Mouse (Mus musculus): ENCODE measurements at regions not wholly inside any gene's neighbourhood (a gene's known extent, or its start where the extent isn't known, plus 50 kb on each side); places are given as distances from the start of the nearest gene placed in this dataset.
A peak's percentile ranks its signal among the peaks of the same experiment; 100 is the strongest.
"Not testable (repeated sequence)": the region's sequence is repeated elsewhere in the genome, so short reads cannot be mapped to it uniquely, and the experiment has no call there.

GRCm38 (mm10) chr17:4620361-4620760 is 373.8 kb upstream of the Arid1b start:
- H3K4me3 ChIP-seq: no peak overlapping the region
- no peaks in the 10 kb centered on the region for H3K4me1 ChIP-seq
- no peak overlapping the region for H3K27ac ChIP-seq
- no peaks in the 10 kb centered on the region for H3K27me3 ChIP-seq
- no peak overlapping the region for H3K9ac ChIP-seq
- H3K9me3 ChIP-seq: no peaks in the 10 kb centered on the region
- no peak overlapping the region for H3K4me2 ChIP-seq
- no peak for ATAC-seq (ENCODE audit: insufficient number of reproducible peaks, low FRiP score, low TSS enrichment, low read depth)
- no peaks in the 10 kb centered on the region for H3K36me3 ChIP-seq

- H3K4me3 ChIP-seq; H3K4me1 ChIP-seq; H3K27ac ChIP-seq; H3K36me3 ChIP-seq; H3K9me3 ChIP-seq; H3K9ac ChIP-seq; H3K4me2 ChIP-seq; ATAC-seq (ENCODE audit: insufficient number of reproducible peaks, low FRiP score, low TSS enrichment, low read depth); H3K27me3 ChIP-seq: not testable (repeated sequence)
- WGBS: 95% methylated on average over 1 of the region's 1 CpGs
Observed at GRCm38 (mm10) chr17:4626126-4626525, 368.0 kb upstream of the Arid1b start.

GRCm38 (mm10) chr17:4627542-4627941 is 366.6 kb upstream of the Arid1b start:
- 73% methylated on average over 7 of the region's 7 CpGs for WGBS
- no peak for ATAC-seq (ENCODE audit: insufficient number of reproducible peaks, low FRiP score, low TSS enrichment, low read depth)
- Histone ChIP-seq H3K27me3 (no peaks in the 10 kb centered on the region), H3K9ac (no peak overlapping the region), H3K4me2 (no peak overlapping the region), H3K9me3 (no peaks in the 10 kb centered on the region), H3K36me3 (no peaks in the 10 kb centered on the region), H3K4me1 (no peaks in the 10 kb centered on the region), H3K4me3 (no peak overlapping the region), H3K27ac (no peak overlapping the region)

GRCm38 (mm10) chr17:4631122-4631521 is 363.0 kb upstream of the Arid1b start:
- WGBS: 57% methylated on average over 4 of the region's 4 CpGs
- H3K9ac ChIP-seq: no peak overlapping the region
- no peak overlapping the region for H3K27ac ChIP-seq
- no peak overlapping the region for H3K4me2 ChIP-seq
- H3K9me3 ChIP-seq: no peaks in the 10 kb centered on the region
- no peaks in the 10 kb centered on the region for H3K36me3 ChIP-seq
- no peaks in the 10 kb centered on the region for H3K4me1 ChIP-seq
- H3K4me3 ChIP-seq: no peak overlapping the region
- no peak for ATAC-seq (ENCODE audit: insufficient number of reproducible peaks, low FRiP score, low TSS enrichment, low read depth)
- H3K27me3 ChIP-seq: no peaks in the 10 kb centered on the region

GRCm38 (mm10) chr17:4632506-4632905 is 361.6 kb upstream of the Arid1b start:
- 91% methylated on average over 2 of the region's 2 CpGs for WGBS
- H3K9ac ChIP-seq: no peak overlapping the region
- ATAC-seq (ENCODE audit: insufficient number of reproducible peaks, low FRiP score, low TSS enrichment, low read depth): no peak
- H3K27me3 ChIP-seq: no peaks in the 10 kb centered on the region
- H3K9me3 ChIP-seq: no peaks in the 10 kb centered on the region
- no peak overlapping the region for H3K4me3 ChIP-seq
- H3K36me3 ChIP-seq: no peaks in the 10 kb centered on the region
- no peak overlapping the region for H3K27ac ChIP-seq
- no peaks in the 10 kb centered on the region for H3K4me1 ChIP-seq
- H3K4me2 ChIP-seq: no peak overlapping the region

GRCm38 (mm10) chr17:4633771-4634170 is 360.4 kb upstream of the Arid1b start:
- H3K4me1 ChIP-seq: no peaks in the 10 kb centered on the region
- no peaks in the 10 kb centered on the region for H3K36me3 ChIP-seq
- H3K27ac ChIP-seq: no peak overlapping the region
- no peak overlapping the region for H3K4me3 ChIP-seq
- H3K4me2 ChIP-seq: no peak overlapping the region
- no peaks in the 10 kb centered on the region for H3K27me3 ChIP-seq
- no peak for ATAC-seq (ENCODE audit: insufficient number of reproducible peaks, low FRiP score, low TSS enrichment, low read depth)
- no peak overlapping the region for H3K9ac ChIP-seq
- H3K9me3 ChIP-seq: no peaks in the 10 kb centered on the region
- WGBS: 55% methylated on average over 3 of the region's 3 CpGs

GRCm38 (mm10) chr17:4636796-4637353 is 357.3 kb upstream of the Arid1b start:
- Histone ChIP-seq H3K4me3 (no peak overlapping the region), H3K4me1 (no peaks in the 10 kb centered on the region; the same call in 1 of the 2 replicates), H3K36me3 (no peaks in the 10 kb centered on the region), H3K9ac (no peak overlapping the region), H3K27ac (no peak overlapping the region), H3K27me3 (no peaks in the 10 kb centered on the region), H3K4me2 (no peak overlapping the region), H3K9me3 (no peaks in the 10 kb centered on the region)
- 45% methylated on average over 5 of the region's 5 CpGs for WGBS
- no peak for ATAC-seq (ENCODE audit: insufficient number of reproducible peaks, low FRiP score, low TSS enrichment, low read depth)

- ATAC-seq (ENCODE audit: insufficient number of reproducible peaks, low FRiP score, low TSS enrichment, low read depth): no peak
- 87% methylated on average over 4 of the region's 4 CpGs for WGBS
- no peak overlapping the region for H3K4me2 ChIP-seq
Observed at GRCm38 (mm10) chr17:4639531-4639930, 354.6 kb upstream of the Arid1b start.

GRCm38 (mm10) chr17:4640555-4640954 is 353.6 kb upstream of the Arid1b start:
- peak overlapping the region; percentile 6 for H3K27ac ChIP-seq
- no peaks in the 10 kb centered on the region for H3K9me3 ChIP-seq
- H3K9ac ChIP-seq: no peak overlapping the region
- no peak overlapping the region for H3K4me2 ChIP-seq
- H3K4me1 ChIP-seq: no peaks in the 10 kb centered on the region; the same call in 1 of the 2 replicates
- ATAC-seq (ENCODE audit: insufficient number of reproducible peaks, low FRiP score, low TSS enrichment, low read depth): no peak
- H3K36me3 ChIP-seq: no peaks in the 10 kb centered on the region
- no peak overlapping the region for H3K4me3 ChIP-seq
- 48% methylated on average over 7 of the region's 7 CpGs for WGBS
- H3K27me3 ChIP-seq: no peaks in the 10 kb centered on the region

More at GRCm38 (mm10) chr17:4639531-4639930, 354.6 kb upstream of the Arid1b start:
- H3K9ac ChIP-seq: no peak overlapping the region
- no peaks in the 10 kb centered on the region for H3K9me3 ChIP-seq
- no peaks in the 10 kb centered on the region for H3K27me3 ChIP-seq
- H3K4me1 ChIP-seq: no peaks in the 10 kb centered on the region; the same call in 1 of the 2 replicates
- H3K27ac ChIP-seq: no peak overlapping the region
- no peaks in the 10 kb centered on the region for H3K36me3 ChIP-seq
- H3K4me3 ChIP-seq: no peak overlapping the region

GRCm38 (mm10) chr17:4641166-4641565 is 353.0 kb upstream of the Arid1b start:
- Histone ChIP-seq H3K27ac (no peak overlapping the region), H3K4me1 (no peaks in the 10 kb centered on the region; the same call in 1 of the 2 replicates), H3K9me3 (no peaks in the 10 kb centered on the region), H3K9ac (no peak overlapping the region), H3K27me3 (no peaks in the 10 kb centered on the region), H3K4me3 (no peak overlapping the region), H3K4me2 (no peak overlapping the region), H3K36me3 (no peaks in the 10 kb centered on the region)
- ATAC-seq (ENCODE audit: insufficient number of reproducible peaks, low FRiP score, low TSS enrichment, low read depth): no peak
- 59% methylated on average over 4 of the region's 4 CpGs for WGBS

- Histone ChIP-seq H3K4me2 (no peak overlapping the region), H3K4me1 (no peaks in the 10 kb centered on the region; the same call in 1 of the 2 replicates), H3K27me3 (no peaks in the 10 kb centered on the region), H3K9ac (no peak overlapping the region), H3K36me3 (no peaks in the 10 kb centered on the region), H3K9me3 (no peaks in the 10 kb centered on the region), H3K27ac (no peak overlapping the region), H3K4me3 (no peak overlapping the region)
- WGBS: 73% methylated on average over 1 of the region's 1 CpGs
- no peak for ATAC-seq (ENCODE audit: insufficient number of reproducible peaks, low FRiP score, low TSS enrichment, low read depth)
Observed at GRCm38 (mm10) chr17:4642046-4642445, 352.1 kb upstream of the Arid1b start.

GRCm38 (mm10) chr17:4643343-4643742 is 350.8 kb upstream of the Arid1b start:
- Histone ChIP-seq H3K27me3 (no peaks in the 10 kb centered on the region), H3K4me1 (no peaks in the 10 kb centered on the region; the same call in 1 of the 2 replicates), H3K9ac (no peak overlapping the region), H3K36me3 (no peaks in the 10 kb centered on the region), H3K4me2 (no peak overlapping the region), H3K9me3 (no peaks in the 10 kb centered on the region), H3K4me3 (no peak overlapping the region), H3K27ac (no peak overlapping the region)
- no peak for ATAC-seq (ENCODE audit: insufficient number of reproducible peaks, low FRiP score, low TSS enrichment, low read depth)
- 72% methylated on average over 6 of the region's 6 CpGs for WGBS

- H3K27me3 ChIP-seq: no peaks in the 10 kb centered on the region
- ATAC-seq (ENCODE audit: insufficient number of reproducible peaks, low FRiP score, low TSS enrichment, low read depth): no peak
- 86% methylated on average over 4 of the region's 4 CpGs for WGBS
- H3K27ac ChIP-seq: no peak overlapping the region
- no peaks in the 10 kb centered on the region for H3K9me3 ChIP-seq
- H3K9ac ChIP-seq: no peak overlapping the region
- no peak overlapping the region for H3K4me2 ChIP-seq
- no peaks in the 10 kb centered on the region for H3K36me3 ChIP-seq
- no peak overlapping the region for H3K4me3 ChIP-seq
- H3K4me1 ChIP-seq: no peaks in the 10 kb centered on the region
Observed at GRCm38 (mm10) chr17:4648603-4649002, 345.5 kb upstream of the Arid1b start.
